Mouse (Mus musculus): ENCODE measurements around the gene Ssu2.
A peak's percentile ranks its signal among the peaks of the same experiment; 100 is the strongest.

Gene Ssu2

GRCm38 (mm10) chr6:112339016-112339415, 48.8 kb downstream of the Ssu2 start:
- DNase-seq = no peak

DNA sequence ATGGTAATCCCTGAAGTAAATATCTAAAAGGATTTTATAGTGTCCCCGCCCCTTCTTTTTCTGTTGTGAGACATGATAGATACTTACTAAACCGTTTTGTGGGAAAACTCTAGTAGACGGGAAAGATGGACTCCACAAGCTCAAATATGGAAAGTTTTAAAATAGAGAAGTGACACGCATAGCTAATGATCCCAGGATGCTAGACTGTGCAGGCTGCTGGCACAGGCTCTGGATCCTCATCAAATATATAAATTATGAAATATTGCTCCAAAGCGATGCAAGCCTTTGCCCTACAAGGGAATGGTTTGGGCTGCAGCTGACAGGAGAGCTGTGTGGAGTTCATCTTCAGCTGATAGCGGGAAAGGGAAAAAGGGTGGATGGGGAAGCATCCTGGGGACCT, 50.2 kb downstream of the Ssu2 start:
- DNase-seq = no peak

GRCm38 (mm10) chr6:112333930-112334329, 53.9 kb downstream of the Ssu2 start:
- DNase-seq = no peak

GRCm38 (mm10) chr6:112331223-112331598, 56.6 kb downstream of the Ssu2 start:
- DNase-seq = no peak

GRCm38 (mm10) chr6:112330520-112331222, 57.2 kb downstream of the Ssu2 start:
- DNase-seq = no peak

- peak; percentile 65 for DNase-seq
Measured at GRCm38 (mm10) chr6:112327793-112328192, 60.0 kb downstream of the Ssu2 start.

DNA sequence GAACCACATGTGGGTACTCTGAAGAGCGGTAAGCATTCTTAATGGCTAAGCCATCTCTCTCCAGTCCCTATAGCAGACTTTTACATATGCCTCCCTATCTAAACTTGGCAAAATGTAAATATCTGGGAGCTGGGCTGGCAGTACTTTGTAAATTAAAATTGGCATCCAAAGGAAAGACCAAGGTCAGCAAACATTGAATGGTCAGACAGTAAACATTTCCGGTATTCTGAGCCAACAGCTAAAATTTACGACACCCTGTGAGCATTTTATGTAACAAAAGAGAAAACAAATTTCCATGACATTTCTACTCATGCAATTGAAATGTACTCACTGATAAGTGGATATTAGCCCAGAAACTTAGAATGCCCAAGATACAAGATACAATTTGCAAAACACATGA, 62.6 kb downstream of the Ssu2 start:
- peak; percentile 6 for DNase-seq

- no peak for DNase-seq
Measured at GRCm38 (mm10) chr6:112322916-112323315, 64.9 kb downstream of the Ssu2 start.

DNA sequence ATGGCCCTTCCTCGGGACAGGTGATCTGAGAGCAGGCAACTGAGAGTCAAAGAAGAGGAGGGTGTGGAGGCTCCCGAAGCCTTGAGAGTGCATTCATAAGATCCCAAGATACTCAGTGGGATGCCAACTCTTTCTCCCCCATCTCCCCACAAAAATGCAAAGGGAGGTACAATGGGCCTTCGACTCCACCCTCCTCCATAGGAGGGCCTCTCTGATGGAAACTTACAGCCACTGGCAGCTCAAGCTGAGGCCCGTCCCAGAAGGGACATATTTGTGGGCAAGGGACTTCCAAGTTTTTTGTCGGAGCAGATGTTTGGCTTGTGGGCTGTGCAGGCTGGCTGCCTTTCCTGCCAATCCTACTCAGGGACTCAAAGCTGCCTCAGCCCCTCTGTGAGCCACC, 67.1 kb downstream of the Ssu2 start:
- no peak for DNase-seq

GRCm38 (mm10) chr6:112319449-112319848, 68.4 kb downstream of the Ssu2 start:
- DNase-seq = no peak

DNA sequence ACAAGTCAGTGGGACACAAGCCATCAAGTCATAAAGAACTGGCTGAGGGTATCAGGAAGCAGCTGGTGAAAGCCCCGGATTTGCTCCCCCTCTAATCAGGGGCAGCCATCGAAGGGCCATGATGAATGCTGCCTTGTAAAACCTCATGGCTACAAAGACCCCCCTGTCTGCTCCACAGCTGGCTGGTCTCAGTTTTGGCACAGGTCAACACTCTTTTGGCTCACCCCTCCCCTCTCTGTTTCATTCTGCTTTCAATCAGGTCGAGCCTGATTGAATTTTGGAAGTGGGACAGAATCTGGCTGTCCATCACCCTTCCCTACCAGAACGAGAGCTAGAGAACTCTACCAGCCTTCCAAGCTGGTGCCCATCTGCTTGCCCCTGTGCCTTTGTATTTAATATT, 76.4 kb downstream of the Ssu2 start:
- peak; percentile 36 for DNase-seq

DNA sequence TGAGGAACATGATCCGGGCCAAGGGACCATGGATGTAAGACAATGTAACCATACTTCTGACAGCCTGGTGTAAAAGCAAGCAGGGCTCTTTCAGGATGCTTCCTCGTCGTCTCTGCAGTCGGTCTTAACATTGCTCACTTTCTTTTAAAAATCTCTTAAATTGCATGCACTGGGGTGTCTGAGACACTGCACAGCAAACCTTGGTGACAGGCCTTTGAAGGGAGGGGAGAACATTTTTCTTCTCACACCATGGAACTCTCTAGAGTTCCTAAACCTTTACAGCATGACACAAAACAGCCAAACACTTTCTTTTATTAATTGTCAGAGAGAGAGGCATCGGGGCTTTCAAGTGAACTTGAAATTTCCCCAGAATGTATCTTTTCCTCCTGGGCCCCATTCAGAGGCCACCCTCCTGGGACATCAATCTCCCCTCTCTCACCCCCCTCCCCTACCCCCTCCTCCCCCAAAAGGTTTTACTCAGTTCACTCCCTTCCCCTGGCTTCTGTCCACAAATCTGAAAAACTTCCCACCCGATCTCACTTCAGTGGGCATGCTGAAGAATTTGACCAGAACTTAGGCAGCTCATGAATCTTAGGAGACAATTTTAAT, 78.4 kb downstream of the Ssu2 start:
- DNase-seq = no peak
